In genomic region chr8:66883866-66884265, GRCm38 (mm10) we compare ENCODE assay signal across 16 mouse cellular contexts.
"Had no signal": no experiment of that assay in that cellular context is flagged by ENCODE, and none has a peak within 500 bp of the region (broad histone marks: within the 10 kb centered on the region; RNA-seq: fewer than 3 reads in every experiment).

No protein-coding gene starts in this region.

- H3K4me1 ChIP-seq: neural tube, embryonic 13.5 days; neural tube, embryonic 15.5 days; stomach, embryonic 15.5 days had no signal

- H3K36me3 ChIP-seq: stomach, embryonic 15.5 days had no signal

- H3K27me3 ChIP-seq: neural tube, embryonic 13.5 days; neural tube, embryonic 15.5 days; stomach, embryonic 15.5 days had no signal

- DNase-seq: retina, postnatal 1 day; right cerebral cortex, adult 18-20 months; right cerebral cortex, postnatal 14 days; right cerebral cortex, postnatal 25 days; right cerebral cortex, postnatal 4 days; spleen, adult 18-20 months; thymus, adult 18-20 months; thymus, adult 2 months; thymus, postnatal 14 days; thymus, postnatal 25 days; thymus, postnatal 36 days; thymus, postnatal 4 days had no signal

- H3K27ac ChIP-seq: neural tube, embryonic 13.5 days; neural tube, embryonic 15.5 days; stomach, embryonic 15.5 days; stomach, postnatal 0 days had no signal

- H3K9me3 ChIP-seq: neural tube, embryonic 13.5 days; neural tube, embryonic 15.5 days; stomach, embryonic 15.5 days had no signal

- H3K4me3 ChIP-seq: neural tube, embryonic 13.5 days; neural tube, embryonic 15.5 days; stomach, embryonic 15.5 days had no signal
